Mouse (Mus musculus) CH12.LX (cell line): ENCODE measurements at regions not wholly inside any gene's neighbourhood (a gene's known extent, or its start where the extent isn't known, plus 50 kb on each side); places are given as distances from the start of the nearest gene placed in this dataset.

Experiments
- DNase-seq: peaks from one replicate; pipeline ENCODE4 v3.0.0-alpha.2; 2013; ENCODE audit errors: extremely low read depth
- H3K27ac ChIP-seq: 2 replicates; pipeline ENCODE4 v1.5.1; 2012; ENCODE audit warnings: low read depth, mild to moderate bottlenecking, control low read depth, moderate library complexity; ENCODE audit not compliant: insufficient read depth
- H3K27me3 ChIP-seq: replicated peaks from 2 replicates; pipeline ENCODE3; 2012; ENCODE audit warnings: inconsistent platforms
- H3K36me3 ChIP-seq, 2 experiments: replicated peaks in 1 of 2; 2 replicates each; pipeline versions ENCODE3 to v1.6.1; 2012; ENCODE audit warnings: inconsistent platforms in 1 of 2, low read length in 1 of 2, mild to moderate bottlenecking in 1 of 2, mixed read lengths in 1 of 2, moderate library complexity in 1 of 2; ENCODE audit not compliant: control insufficient read depth in 1 of 2, insufficient read depth in 1 of 2
- H3K4me1 ChIP-seq, 2 experiments: 2 replicates each; pipeline ENCODE4 v1.6.1; 2012; ENCODE audit warnings: inconsistent platforms in 1 of 2, moderate library complexity in 1 of 2; ENCODE audit not compliant: insufficient read depth in 2 of 2, control insufficient read depth in 1 of 2
- H3K4me2 ChIP-seq: 2 replicates; pipeline ENCODE4 v1.6.1; 2012; ENCODE audit warnings: low read depth, mild to moderate bottlenecking, control low read depth; ENCODE audit not compliant: poor library complexity, insufficient read depth, severe bottlenecking
- H3K4me3 ChIP-seq, 3 experiments: fragments of 150-350 bp in 1 of 3; sonication (generic) in 1 of 3; replicated peaks in 1 of 3; 2 replicates each; pipeline versions ENCODE3 to v1.5.1; 2011 to 2012; ENCODE audit warnings: low read depth in 2 of 3, low read length in 2 of 3, mild to moderate bottlenecking in 2 of 3, moderate library complexity in 2 of 3, control low read depth in 1 of 3, improper control_type of control experiment in 1 of 3, inconsistent platforms in 1 of 3, mixed read lengths in 1 of 3; ENCODE audit not compliant: poor library complexity in 1 of 3
- H3K79me2 ChIP-seq: replicated peaks from 2 replicates; pipeline ENCODE4 v1.6.1; 2012; ENCODE audit warnings: mild to moderate bottlenecking, moderate library complexity; ENCODE audit not compliant: control insufficient read depth, poor library complexity, insufficient read depth, severe bottlenecking; ENCODE audit errors: extremely low read depth
- H3K9ac ChIP-seq: 2 replicates; pipeline ENCODE4 v1.6.1; 2012; ENCODE audit warnings: low read depth, mild to moderate bottlenecking, control low read depth, moderate library complexity; ENCODE audit not compliant: insufficient read depth
- H3K9me3 ChIP-seq: replicated peaks from 2 replicates; pipeline ENCODE3; 2012; ENCODE audit warnings: low read length, inconsistent platforms, mixed read lengths
- BHLHE40 ChIP-seq: IDR thresholded peaks from 2 replicates; pipeline ENCODE4 v1.6.1; 2011; ENCODE audit warnings: mild to moderate bottlenecking, low read depth, low read length, improper control_type of control experiment
- CHD1 ChIP-seq: IDR thresholded peaks from 2 replicates; pipeline ENCODE4 v1.6.1; 2012; ENCODE audit warnings: low read depth, low read length, improper control_type of control experiment, inconsistent platforms
- ELF1 ChIP-seq: IDR thresholded peaks from 2 replicates; pipeline ENCODE4 v1.6.1; 2014; ENCODE audit warnings: low read depth, mild to moderate bottlenecking, inconsistent platforms, low read length, improper control_type of control experiment
- ETS1 ChIP-seq: conservative IDR thresholded peaks from 2 replicates; pipeline ENCODE4 v1.6.1; 2012; ENCODE audit warnings: low read depth, mild to moderate bottlenecking, inconsistent platforms, low read length, improper control_type of control experiment, moderate library complexity
- GABPA ChIP-seq: IDR thresholded peaks from 2 replicates; pipeline ENCODE4 v1.6.1; 2012; ENCODE audit warnings: low read depth, low read length, improper control_type of control experiment, inconsistent platforms; ENCODE audit not compliant: insufficient replicate concordance
- HCFC1 ChIP-seq: IDR thresholded peaks from 2 replicates; pipeline ENCODE4 v1.6.1; 2012; ENCODE audit warnings: low read depth, mild to moderate bottlenecking, inconsistent platforms, low read length, improper control_type of control experiment
- JUN ChIP-seq: IDR thresholded peaks from 2 replicates; pipeline ENCODE4 v1.6.1; 2011; ENCODE audit warnings: low read depth, mild to moderate bottlenecking, low read length, improper control_type of control experiment, moderate library complexity; ENCODE audit not compliant: insufficient read depth
- JUND ChIP-seq: conservative IDR thresholded peaks from 2 replicates; pipeline ENCODE4 v1.6.1; 2011; ENCODE audit warnings: low read depth, low read length, improper control_type of control experiment
- MAX ChIP-seq: IDR thresholded peaks from 2 replicates; pipeline ENCODE4 v1.6.1; 2011; ENCODE audit warnings: low read length, improper control_type of control experiment
- MEF2A ChIP-seq: IDR thresholded peaks from 2 replicates; pipeline ENCODE4 v1.6.1; 2014; ENCODE audit warnings: low read depth, mild to moderate bottlenecking, inconsistent platforms, low read length, improper control_type of control experiment, borderline replicate concordance
- MXI1 ChIP-seq: IDR thresholded peaks from 2 replicates; pipeline ENCODE4 v1.6.1; 2011; ENCODE audit warnings: mild to moderate bottlenecking, low read depth, low read length, improper control_type of control experiment
- NELFE ChIP-seq: IDR thresholded peaks from 2 replicates; pipeline ENCODE4 v1.6.1; 2011; ENCODE audit warnings: low read depth, low read length, improper control_type of control experiment
- NRF1 ChIP-seq: IDR thresholded peaks from 2 replicates; pipeline ENCODE4 v1.6.1; 2014; ENCODE audit warnings: low read depth, mild to moderate bottlenecking, inconsistent platforms, low read length, improper control_type of control experiment, moderate library complexity
- PAX5 ChIP-seq: IDR thresholded peaks from 2 replicates; pipeline ENCODE4 v1.6.1; 2012; ENCODE audit warnings: low read length, inconsistent platforms, mixed read lengths
- POLR2A ChIP-seq: IDR thresholded peaks from 2 replicates; pipeline ENCODE4 v1.6.1; 2011; ENCODE audit warnings: low read depth, mild to moderate bottlenecking, improper control_type of control experiment, low read length
- RCOR1 ChIP-seq: conservative IDR thresholded peaks from 2 replicates; pipeline ENCODE4 v1.6.1; 2012; ENCODE audit warnings: low read depth, mild to moderate bottlenecking, inconsistent platforms, low read length, improper control_type of control experiment
- SIN3A ChIP-seq: IDR thresholded peaks from 2 replicates; pipeline ENCODE4 v1.6.1; 2012; ENCODE audit warnings: low read length, improper control_type of control experiment, inconsistent platforms
- SMC3 ChIP-seq: IDR thresholded peaks from 2 replicates; pipeline ENCODE4 v1.6.1; 2011; ENCODE audit warnings: low read depth, low read length, improper control_type of control experiment
- TBP ChIP-seq: conservative IDR thresholded peaks from 2 replicates; pipeline ENCODE4 v1.6.1; 2011; ENCODE audit warnings: low read depth, low read length, improper control_type of control experiment
- UBTF ChIP-seq: IDR thresholded peaks from 2 replicates; pipeline ENCODE4 v1.6.1; 2012; ENCODE audit warnings: low read depth, mild to moderate bottlenecking, inconsistent platforms, low read length, improper control_type of control experiment, moderate library complexity
- USF2 ChIP-seq: conservative IDR thresholded peaks from 2 replicates; pipeline ENCODE4 v1.6.1; 2011; ENCODE audit warnings: low read depth, low read length, improper control_type of control experiment
- ZC3H11A ChIP-seq: IDR thresholded peaks from 2 replicates; pipeline ENCODE4 v1.6.1; 2012; ENCODE audit warnings: low read depth, mild to moderate bottlenecking, inconsistent platforms, low read length, improper control_type of control experiment
- ZKSCAN1 ChIP-seq: IDR thresholded peaks from 2 replicates; pipeline ENCODE4 v1.6.1; 2012; ENCODE audit warnings: low read depth, inconsistent platforms, low read length, improper control_type of control experiment, borderline replicate concordance
- ZNF384 ChIP-seq: IDR thresholded peaks from 2 replicates; pipeline ENCODE4 v1.6.1; 2012; ENCODE audit warnings: low read depth, low read length, improper control_type of control experiment, inconsistent platforms
- dilution Hi-C: fragments of 300-500 bp; cut with MboI; formaldehyde crosslinking; loops from 2 replicates; pipeline ENCODE4 v1.14.3; 2020; ENCODE audit warnings: low sequenced_read_pairs; ENCODE audit not compliant: extremely low pct_unique_long_range_greater_than_20kb, extremely low pct_ligation_motif_present
- in situ Hi-C: fragments of 300-500 bp; cut with MboI; formaldehyde crosslinking; loops from 3 replicates; pipeline ENCODE4 v1.14.3; 2019; ENCODE audit warnings: low sequenced_read_pairs, low pct_ligation_motif_present, low pct_unique_long_range_greater_than_20kb, mixed read lengths

GRCm38 (mm10) chr11:63827271-63827762 is 94.8 kb downstream of the Hs3st3b1 start:
- H3K79me2 ChIP-seq: no peaks in the 10 kb centered on the region
- no peak for DNase-seq
- no peak overlapping the region for H3K27ac ChIP-seq
- H3K4me1 ChIP-seq: peaks cover 6 to 30% of the 10 kb centered on the region in 2 experiments
- in situ Hi-C loops: no loop called here
- no peaks in the 10 kb centered on the region for H3K36me3 ChIP-seq
- no peak overlapping the region for H3K4me3 ChIP-seq
- no peaks in the 10 kb centered on the region for H3K27me3 ChIP-seq
- no peak overlapping the region for H3K9ac ChIP-seq
- TF ChIP-seq SMC3: no peak
- TF ChIP-seq TBP: no peak
- dilution Hi-C loops: no loop called here
- H3K4me2 ChIP-seq: no peak overlapping the region
- no peaks in the 10 kb centered on the region for H3K9me3 ChIP-seq

- Histone ChIP-seq H3K27me3 (no peaks in the 10 kb centered on the region), H3K4me3 (no peak overlapping the region), H3K9me3 (peaks cover 1% of the 10 kb centered on the region), H3K4me2 (no peak overlapping the region), H3K27ac (no peak overlapping the region), H3K4me1 (peaks cover 0 to 5% of the 10 kb centered on the region in 2 experiments; a peak in 2 of 4 replicates), H3K36me3 (no peaks in the 10 kb centered on the region), H3K9ac (no peak overlapping the region), H3K79me2 (no peaks in the 10 kb centered on the region)
- TF ChIP-seq USF2: no peak
- no peak for TF ChIP-seq UBTF
- TF ChIP-seq HCFC1: no peak
- TF ChIP-seq NRF1: no peak
- no peak for TF ChIP-seq BHLHE40
- TF ChIP-seq MXI1: no peak
- no peak for TF ChIP-seq ZNF384
- TF ChIP-seq CHD1: no peak
- no peak for TF ChIP-seq SIN3A
- no peak for TF ChIP-seq MEF2A
- TF ChIP-seq ETS1: no peak
- no peak for DNase-seq
- in situ Hi-C loops (no loop called here), dilution Hi-C loops (no loop called here)
Measured at GRCm38 (mm10) chr11:63833480-63833879, 88.6 kb downstream of the Hs3st3b1 start.

- no peak overlapping the region for H3K4me2 ChIP-seq
- dilution Hi-C loops (no loop called here), in situ Hi-C loops (no loop called here)
- no peaks in the 10 kb centered on the region for H3K79me2 ChIP-seq
- H3K9me3 ChIP-seq: peaks cover 1% of the 10 kb centered on the region
- no peaks in the 10 kb centered on the region for H3K27me3 ChIP-seq
- no peaks in the 10 kb centered on the region for H3K36me3 ChIP-seq
- no peak overlapping the region for H3K9ac ChIP-seq
- no peak overlapping the region for H3K27ac ChIP-seq
- H3K4me3 ChIP-seq: no peak overlapping the region
- TF ChIP-seq SIN3A (no peak), RCOR1 (no peak), TBP (no peak), JUND (no peak), ZKSCAN1 (no peak), ELF1 (no peak), BHLHE40 (no peak), POLR2A (no peak), ZNF384 (no peak), PAX5 (no peak), NELFE (no peak), MAX (no peak), ZC3H11A (no peak), SMC3 (no peak), GABPA (no peak), JUN (no peak)
- H3K4me1 ChIP-seq: peaks cover 0 to 5% of the 10 kb centered on the region in 2 experiments; a peak in 2 of 4 replicates
- DNase-seq: no peak
Measured at GRCm38 (mm10) chr11:63834140-63834539, 88.0 kb downstream of the Hs3st3b1 start.
